Mouse (Mus musculus) cortical plate, adult 2 months (tissue): ENCODE measurements around the gene Best3. TPM values are rescaled to one million over a fixed set of nuclear protein-coding genes. Genes with fewer than 3 reads are reported as not detected.
A peak's percentile ranks its signal among the peaks of the same experiment; 100 is the strongest.

Source experiments
- H3K27ac ChIP-seq: fragments of 200-500 bp; 2 replicates; pipeline ENCODE4 v1.5.1; 2012; ENCODE audit warnings: low read length, control low read depth, inconsistent platforms; ENCODE audit not compliant: insufficient read depth
- H3K4me1 ChIP-seq: fragments of 200-500 bp; 2 replicates; pipeline ENCODE4 v1.6.1; 2011; ENCODE audit warnings: low read length; ENCODE audit not compliant: control insufficient read depth, insufficient read depth
- H3K4me3 ChIP-seq: fragments of 200-500 bp; 2 replicates; pipeline ENCODE4 v1.5.1; 2011; ENCODE audit warnings: mild to moderate bottlenecking, low read length, control low read depth; ENCODE audit not compliant: insufficient read depth
- CTCF ChIP-seq: fragments of 200-500 bp; IDR thresholded peaks from 2 replicates; pipeline ENCODE4 v1.5.1; 2011; ENCODE audit warnings: mild to moderate bottlenecking, control low read depth, low read length; ENCODE audit not compliant: insufficient read depth; ENCODE audit errors: extremely low read depth
- POLR2A ChIP-seq: fragments of 200-500 bp; IDR thresholded peaks from 2 replicates; pipeline ENCODE4 v1.6.1; 2011; ENCODE audit warnings: mild to moderate bottlenecking, low read length, control low read depth; ENCODE audit not compliant: insufficient read depth; ENCODE audit errors: extremely low read depth
- polyA plus RNA-seq: library from polyadenylated mRNA; depleted of rRNA; stranded (reverse); fragments of >200 nt; gene quantifications from 2 replicates; pipeline ENCODE4 v1.2.3, GENCODE M21; 2012; rRNA removed

Gene Best3
- 0.04 and 0.34 TPM in 2 replicates for polyA plus RNA-seq

- Histone ChIP-seq H3K4me3 (no peak within 1 kb of the TSS), H3K27ac (no peak within 1 kb of the TSS), H3K4me1 (no peaks in the 10 kb centered on the region)
- TF ChIP-seq CTCF (no peak), POLR2A (no peak)
These were observed at the start of gene Best3 for GRCm38 (mm10) chr10:116986264-116987082. Gene Best3, plus strand, starts transcription at chr10:116986314.

GRCm38 (mm10) chr10:116943025-116943424 lies 43.1 kb upstream of the Best3 start:
- no peak overlapping the region for H3K27ac ChIP-seq
- H3K4me3 ChIP-seq: no peak overlapping the region
- TF ChIP-seq POLR2A (no peak), CTCF (peak; percentile 27; the same call in 1 of the 2 replicates)
- H3K4me1 ChIP-seq: no peaks in the 10 kb centered on the region; the same call in 1 of the 2 replicates

GRCm38 (mm10) chr10:116944144-116944543 lies 42.0 kb upstream of the Best3 start:
- H3K4me3 ChIP-seq: no peak overlapping the region
- no peaks in the 10 kb centered on the region; the same call in 1 of the 2 replicates for H3K4me1 ChIP-seq
- TF ChIP-seq CTCF (0 out of 2 replicates have a peak, but pooled peaks have one; percentile 8), POLR2A (no peak)
- no peak overlapping the region for H3K27ac ChIP-seq

GRCm38 (mm10) chr10:116944940-116945339 lies 41.2 kb upstream of the Best3 start:
- Histone ChIP-seq H3K27ac (no peak overlapping the region), H3K4me1 (no peaks in the 10 kb centered on the region; the same call in 1 of the 2 replicates), H3K4me3 (no peak overlapping the region)
- TF ChIP-seq POLR2A: no peak
- no peak for TF ChIP-seq CTCF

GRCm38 (mm10) chr10:116948414-116948813 lies 37.7 kb upstream of the Best3 start:
- no peak overlapping the region for H3K27ac ChIP-seq
- no peaks in the 10 kb centered on the region; the same call in 1 of the 2 replicates for H3K4me1 ChIP-seq
- TF ChIP-seq POLR2A: no peak
- no peak for TF ChIP-seq CTCF
- H3K4me3 ChIP-seq: no peak overlapping the region; the same call in 1 of the 2 replicates

- H3K27ac ChIP-seq: peak overlapping the region; percentile 88; the same call in 1 of the 2 replicates
These were observed 36.8 kb upstream of the Best3 start for GRCm38 (mm10) chr10:116949111-116950008.

GRCm38 (mm10) chr10:116950009-116950769 lies 35.9 kb upstream of the Best3 start, which contains the start of gene Rab3ip:
Gene Rab3ip, minus strand, starts transcription at chr10:116950769.
- Histone ChIP-seq H3K4me3 (peak within 1 kb of the TSS; percentile 75), H3K27ac (peak within 1 kb of the TSS; percentile 88), H3K4me1 (no peaks in the 10 kb centered on the region; the same call in 1 of the 2 replicates)
- TF ChIP-seq CTCF (peak; percentile 50), POLR2A (peak; percentile 68)

More at GRCm38 (mm10) chr10:116949111-116950008, 36.8 kb upstream of the Best3 start:
- Histone ChIP-seq H3K4me1 (no peaks in the 10 kb centered on the region; the same call in 1 of the 2 replicates), H3K4me3 (peak overlapping the region; percentile 75)
- no peak for TF ChIP-seq CTCF
- TF ChIP-seq POLR2A: no peak

GRCm38 (mm10) chr10:116950886-116951285 lies 35.2 kb upstream of the Best3 start:
- no peak for TF ChIP-seq CTCF
- no peak for TF ChIP-seq POLR2A
- no peak overlapping the region; the same call in 1 of the 2 replicates for H3K27ac ChIP-seq
- H3K4me3 ChIP-seq: peak overlapping the region; percentile 75
- H3K4me1 ChIP-seq: no peaks in the 10 kb centered on the region; the same call in 1 of the 2 replicates

- no peak for TF ChIP-seq CTCF
- no peak for TF ChIP-seq POLR2A
- Histone ChIP-seq H3K27ac (no peak overlapping the region), H3K4me1 (peaks cover 4% of the 10 kb centered on the region), H3K4me3 (no peak overlapping the region)
These were observed 30.9 kb upstream of the Best3 start for GRCm38 (mm10) chr10:116955191-116955590.
